Mouse (Mus musculus): ENCODE measurements around the gene Mrpl24.

- no peak for TF ChIP-seq TAL1 (IDR thresholded peaks at IDR 0.05; ENCODE audit: low read length)
- TF ChIP-seq GATA1 (IDR thresholded peaks at IDR 0.05; ENCODE audit: low read length) = no peak
Observed at GRCm38 (mm10) chr3:87946541-87946860, 27.2 kb downstream of the Mrpl24 start.
